Mouse (Mus musculus) MEL-GATA-1-ER (cell line): ENCODE results near the gene Lrpprc.
"Not testable (repeated sequence)": the region's sequence is repeated elsewhere in the genome, so short reads cannot be mapped to it uniquely, and the experiment has no call there.

ENCODE experiments used
- DNase-seq: peaks from one replicate; pipeline ENCODE4 v3.0.0-alpha.2; 2012; ENCODE audit warnings: low read depth; ENCODE audit errors: extremely low read depth

Gene Lrpprc

GRCm38 (mm10) chr17:84790447-84791098, at the start of gene Lrpprc:
Gene Lrpprc (minus strand): TSS chr17:84790789.
- DNase-seq, result peak; percentile 79

- DNase-seq, result peak; percentile 37
These were observed 47.2 kb upstream of the Lrpprc start for GRCm38 (mm10) chr17:84837780-84838179.

GRCm38 (mm10) chr17:84835249-84835648, 44.7 kb upstream of the Lrpprc start:
- DNase-seq, result no peak

DNA sequence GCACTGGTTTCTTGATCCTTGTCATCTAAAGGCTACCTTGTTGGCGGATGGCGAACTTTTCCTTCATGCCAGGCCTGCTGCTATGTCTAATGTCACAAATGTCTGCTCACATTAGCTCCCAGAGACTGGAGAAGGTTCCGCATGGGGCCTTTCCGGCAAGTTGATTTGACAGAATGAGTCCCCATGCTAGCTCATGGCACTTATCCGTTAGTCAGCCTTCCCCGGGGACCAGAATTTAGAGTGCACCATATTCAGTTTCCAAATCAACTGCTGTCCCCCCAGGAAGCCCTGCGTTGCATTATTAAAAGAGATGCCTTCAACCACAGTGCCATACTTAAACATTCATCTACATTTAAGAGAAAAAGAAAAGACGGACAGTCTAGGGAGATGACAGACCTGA, 41.8 kb upstream of the Lrpprc start:
- no peak for DNase-seq

GRCm38 (mm10) chr17:84828301-84828700, 37.7 kb upstream of the Lrpprc start:
- no peak for DNase-seq

DNA sequence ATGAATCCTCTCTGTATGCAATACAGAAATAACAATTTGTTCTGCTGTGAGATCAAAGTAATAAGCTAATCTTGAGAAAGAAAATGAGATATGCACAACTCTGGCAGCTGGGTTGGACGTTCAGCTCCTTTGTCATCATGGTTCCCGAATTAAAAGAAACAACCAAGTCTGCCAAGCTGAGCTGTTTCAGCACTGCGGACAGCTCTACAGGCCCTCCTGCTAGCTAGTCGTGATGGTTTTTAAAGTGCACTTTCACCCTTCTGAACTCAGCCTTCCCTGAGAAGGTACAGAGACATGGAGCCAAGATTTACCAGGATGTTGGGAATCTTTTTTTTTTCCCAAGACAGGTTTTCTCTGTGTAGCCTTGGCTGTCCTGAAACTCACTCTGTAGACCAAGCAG, 30.0 kb upstream of the Lrpprc start:
- DNase-seq, result peak; percentile 13

GRCm38 (mm10) chr17:84818390-84818789, 27.8 kb upstream of the Lrpprc start:
- no peak for DNase-seq

GRCm38 (mm10) chr17:84816014-84816461, 25.4 kb upstream of the Lrpprc start:
- no peak for DNase-seq

DNA sequence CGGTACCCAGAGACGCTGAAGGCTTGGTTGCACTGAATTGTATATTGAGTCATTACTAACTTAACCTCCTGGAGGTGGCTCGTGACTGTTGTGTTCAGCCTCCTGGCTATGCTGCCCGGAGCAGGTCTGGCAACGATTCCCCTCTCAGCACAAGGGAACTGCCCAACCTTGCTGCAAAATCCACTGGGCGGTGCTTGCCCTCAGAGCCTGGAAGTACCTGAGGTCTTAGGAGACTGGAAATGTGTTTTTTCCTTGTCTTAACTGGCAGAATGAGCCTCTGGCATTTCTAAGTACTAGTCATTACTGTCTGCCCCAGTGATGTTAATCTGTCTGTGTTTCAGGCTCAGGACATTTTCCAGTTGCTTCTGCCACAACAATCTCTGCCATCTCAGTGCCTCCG, 24.3 kb upstream of the Lrpprc start:
- DNase-seq, result no peak

DNA sequence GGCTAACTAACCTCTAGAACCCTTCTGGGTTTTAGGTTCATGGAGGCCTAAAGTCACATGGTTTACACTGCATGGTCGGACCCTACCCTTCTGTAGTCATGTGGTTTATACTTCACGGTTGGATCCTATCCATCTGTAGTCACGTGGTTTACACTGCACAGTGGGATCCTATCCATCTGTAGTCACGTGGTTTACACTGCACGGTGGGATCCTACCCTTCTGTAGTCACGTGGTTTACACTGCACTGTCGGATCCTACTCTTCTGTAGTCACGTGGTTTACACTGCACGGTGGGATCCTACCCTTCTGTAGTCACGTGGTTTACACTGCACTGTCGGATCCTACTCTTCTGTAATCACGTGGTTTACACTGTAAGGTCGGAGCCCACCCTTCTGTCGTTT, 23.6 kb upstream of the Lrpprc start:
- DNase-seq, result not testable (repeated sequence)

DNA sequence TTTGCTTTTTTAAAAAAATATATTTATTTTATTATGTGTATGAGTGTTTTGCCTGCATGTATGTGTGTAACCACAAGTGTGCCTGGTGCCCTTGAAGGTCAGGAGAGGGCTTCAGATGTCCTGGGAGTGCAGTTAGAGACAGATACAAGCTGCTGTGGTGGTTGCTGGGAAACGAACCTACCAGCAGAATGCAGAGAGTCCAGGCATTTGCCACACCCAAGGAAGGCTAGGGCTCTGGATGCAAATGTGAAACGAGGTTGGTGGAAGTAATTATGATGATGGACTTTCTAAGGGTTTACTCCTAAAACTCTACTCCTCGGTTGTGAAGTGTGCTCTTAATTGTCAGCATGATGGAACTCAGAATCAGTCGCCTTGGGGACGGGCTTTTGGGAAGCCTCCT, 1.4 kb upstream of the Lrpprc start:
- no peak for DNase-seq

- DNase-seq, result peak; percentile 22
These were observed 567 bp upstream of the Lrpprc start for GRCm38 (mm10) chr17:84791156-84791555.

DNA sequence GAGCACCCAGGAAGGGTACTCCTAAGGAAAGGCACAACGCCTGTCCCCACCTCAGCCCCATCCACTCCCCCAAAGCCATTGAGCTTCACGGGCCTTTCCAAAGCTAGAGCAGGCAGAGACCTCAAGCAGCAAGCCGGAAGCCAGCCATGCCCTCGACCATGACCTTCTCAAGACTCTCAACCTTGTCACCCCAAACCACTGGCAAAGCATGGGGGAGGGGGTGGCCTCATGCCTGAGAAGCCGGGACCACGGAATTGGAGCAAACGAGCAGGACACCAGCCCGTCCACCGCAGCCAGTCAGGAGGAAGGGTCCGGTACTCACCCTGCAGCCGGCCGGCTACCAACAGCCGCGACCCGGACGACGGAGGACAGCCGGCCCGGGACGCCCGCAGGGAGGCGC, 546 bp downstream of the Lrpprc start:
- DNase-seq, result no peak

DNA sequence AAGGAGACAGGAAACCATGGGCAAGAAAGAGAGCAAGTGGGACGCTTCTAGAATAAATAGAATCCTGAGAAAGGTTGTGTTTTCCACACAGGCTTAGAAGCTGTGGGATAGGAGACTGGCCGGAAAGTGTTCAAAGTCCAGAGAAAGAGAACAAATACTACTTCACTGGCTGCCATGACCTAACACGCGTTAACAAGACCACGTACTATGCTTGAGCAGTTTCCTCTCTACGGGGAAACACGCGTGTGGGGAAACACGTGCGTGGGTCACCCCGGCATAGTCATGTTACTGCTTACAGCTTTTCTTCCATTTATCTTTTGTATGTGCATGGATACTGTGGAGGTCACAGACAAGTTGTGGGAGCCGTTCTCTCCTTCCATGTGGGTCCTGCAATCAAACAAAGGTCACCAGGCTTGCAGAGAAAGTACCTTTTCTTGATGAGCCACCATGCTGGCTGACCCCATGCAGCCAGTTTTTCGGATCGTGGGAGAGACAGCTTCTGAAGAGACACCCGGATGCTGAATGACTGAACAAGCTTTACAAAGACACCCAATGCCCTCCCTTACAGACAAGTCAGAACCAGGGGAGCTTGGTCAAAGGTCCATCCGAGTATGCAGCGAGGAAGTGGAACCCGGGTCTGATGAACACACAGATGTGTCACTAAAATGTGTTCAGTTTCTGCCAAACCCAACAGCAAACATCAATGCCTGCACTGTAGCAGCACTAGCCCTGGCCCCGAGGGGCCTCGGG, 2.0 kb downstream of the Lrpprc start:
- no peak for DNase-seq

GRCm38 (mm10) chr17:84787477-84787876, 3.1 kb downstream of the Lrpprc start:
- no peak for DNase-seq

- DNase-seq, result no peak
These were observed 3.7 kb downstream of the Lrpprc start for GRCm38 (mm10) chr17:84786911-84787310.

GRCm38 (mm10) chr17:84785176-84785575, 5.4 kb downstream of the Lrpprc start:
- DNase-seq, result no peak

DNA sequence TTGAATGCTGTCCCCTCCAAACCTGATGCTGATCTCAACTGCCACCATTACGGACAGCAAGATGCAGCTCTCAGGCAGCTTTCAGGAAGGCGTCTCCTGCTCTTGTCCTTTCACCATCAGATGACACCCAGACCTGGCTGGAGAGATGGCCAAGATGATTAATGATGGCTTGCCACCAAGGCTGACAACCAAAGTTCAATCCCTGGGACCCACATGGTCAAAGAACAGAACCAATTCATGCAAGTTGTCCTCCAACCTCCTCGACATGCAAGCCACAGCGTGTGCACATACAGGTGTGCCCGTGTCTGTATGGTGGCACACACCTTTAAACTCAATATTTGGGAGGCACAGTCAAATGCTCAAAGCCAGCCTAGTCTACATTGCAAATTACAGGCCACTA, 7.1 kb downstream of the Lrpprc start:
- DNase-seq, result no peak

GRCm38 (mm10) chr17:84780321-84780720, 10.3 kb downstream of the Lrpprc start:
- no peak for DNase-seq

- no peak for DNase-seq
These were observed 12.1 kb downstream of the Lrpprc start for GRCm38 (mm10) chr17:84778477-84778978.

DNA sequence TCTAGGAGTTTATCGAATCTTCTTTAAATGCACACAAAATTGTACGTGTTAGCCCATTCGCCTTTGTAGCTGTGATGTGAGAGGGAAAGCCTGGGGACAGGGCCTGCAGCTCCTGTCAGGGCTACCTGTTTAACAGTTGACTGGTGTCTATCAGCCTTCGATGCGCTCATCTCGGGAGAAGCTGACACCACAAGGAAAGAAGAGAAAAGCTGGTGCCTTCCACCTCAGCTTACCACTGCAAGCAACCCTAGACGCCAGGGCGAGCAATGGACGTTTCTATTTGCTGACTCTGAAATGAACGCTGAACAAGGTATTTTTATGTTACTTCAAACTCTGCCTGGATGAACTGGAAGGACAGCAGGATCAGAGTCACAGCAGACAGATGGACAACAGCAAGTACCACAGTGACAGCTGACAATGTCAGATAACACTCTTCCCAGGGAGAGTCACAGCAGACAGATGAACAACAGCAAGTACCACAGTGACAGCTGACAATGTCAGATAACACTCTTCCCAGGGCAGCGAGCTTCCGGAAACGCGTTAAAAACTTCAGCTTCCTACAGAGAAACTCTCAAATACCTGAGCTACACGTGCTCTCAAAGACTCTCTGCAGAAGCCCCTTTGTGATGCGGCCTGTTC, 14.1 kb downstream of the Lrpprc start:
- no peak for DNase-seq

DNA sequence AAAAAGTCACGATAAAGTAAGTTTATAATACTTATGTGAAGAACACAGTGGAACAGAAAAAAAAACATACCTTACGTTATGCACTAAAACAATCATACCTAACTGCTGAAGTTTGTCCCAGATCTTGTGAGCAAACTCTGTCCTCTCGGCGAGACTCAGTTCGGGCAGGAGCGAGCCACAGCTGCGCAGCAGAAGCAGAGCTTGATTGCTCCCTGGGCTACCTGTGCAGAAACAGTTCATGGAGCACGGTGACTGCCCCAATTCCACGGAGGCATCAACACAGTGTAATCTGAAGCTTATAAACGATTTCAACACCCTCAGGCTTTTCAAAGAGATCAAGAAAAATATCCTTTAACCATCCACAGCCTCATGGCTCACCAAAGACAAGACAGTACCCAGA, 15.3 kb downstream of the Lrpprc start:
- DNase-seq, result no peak
